Mouse (Mus musculus) heart, postnatal 25 days (tissue): ENCODE data around the gene Sec22b. TPM values are rescaled to one million over a fixed set of nuclear protein-coding genes. Genes with fewer than 3 reads are reported as not detected.

Experiments
- DNase-seq: peaks from one replicate; pipeline ENCODE4 v3.0.0; 2022; ENCODE audit warnings: low spot score
- intact Hi-C: fragments of 180-260 bp; cut with DNase I; formaldehyde crosslinking; loops from one replicate; pipeline ENCODE4 v1.15.1; 2025
- total RNA-seq, 2 experiments: library from RNA; stranded (reverse); gene quantifications; 2 replicates each; pipeline ENCODE4 v1.2.3; 2021

Gene Sec22b
- total RNA-seq, result 10 to 100 TPM; 40.8 to 45.4 TPM

DNA sequence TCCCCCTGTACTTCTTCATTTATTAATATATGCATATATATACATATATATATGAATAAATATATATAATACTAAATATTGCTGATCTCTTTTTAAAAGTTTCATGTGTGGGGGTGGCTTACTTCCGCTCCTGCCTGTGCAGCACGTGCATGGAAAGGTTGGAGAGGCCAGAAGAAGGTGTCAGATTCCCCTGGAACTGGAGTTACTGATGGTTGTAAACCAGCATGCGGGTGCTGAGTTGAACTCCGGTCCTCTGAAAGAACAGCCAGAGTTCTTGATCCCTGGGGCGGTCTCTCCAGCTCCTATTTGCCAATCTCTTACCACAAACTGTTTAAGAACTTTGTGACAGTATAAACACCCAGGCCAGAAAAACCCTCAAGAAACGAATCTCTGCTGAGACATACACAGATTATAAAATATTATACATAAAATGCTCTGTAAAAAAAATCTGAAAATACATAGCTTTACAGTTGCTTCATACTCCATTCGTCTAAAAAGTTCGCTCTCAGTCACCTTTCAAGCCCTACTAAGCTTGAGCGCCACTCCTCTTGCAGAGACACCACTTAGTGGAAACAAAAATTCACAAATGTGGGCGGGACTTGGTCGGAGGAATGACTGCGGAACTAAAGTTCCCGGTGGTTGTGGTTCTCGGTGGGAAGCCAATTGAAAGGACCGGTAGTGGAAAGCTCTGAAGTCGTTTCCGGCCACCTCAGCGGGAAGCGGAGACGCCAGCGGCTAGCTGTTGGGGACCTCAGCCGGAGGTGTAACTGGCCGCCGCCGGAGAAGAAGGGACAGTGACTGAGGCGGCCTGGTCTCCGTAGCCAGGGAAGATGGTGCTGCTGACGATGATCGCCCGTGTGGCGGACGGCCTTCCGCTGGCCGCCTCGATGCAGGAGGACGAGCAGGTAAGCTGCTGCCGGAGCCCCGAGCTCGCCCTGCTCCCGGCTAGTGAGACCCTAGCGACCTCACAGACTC lies at the start of gene Sec22b:
TSS of gene Sec22b (plus strand) at position 675 of the 975 bp plus-strand sequence.
- peak; percentile 79 for DNase-seq
- intact Hi-C loops, result loop anchor here (5.0 kb wide), 1 partner anchor 134 kb away; no protein-coding TSS in a partner anchor

DNA sequence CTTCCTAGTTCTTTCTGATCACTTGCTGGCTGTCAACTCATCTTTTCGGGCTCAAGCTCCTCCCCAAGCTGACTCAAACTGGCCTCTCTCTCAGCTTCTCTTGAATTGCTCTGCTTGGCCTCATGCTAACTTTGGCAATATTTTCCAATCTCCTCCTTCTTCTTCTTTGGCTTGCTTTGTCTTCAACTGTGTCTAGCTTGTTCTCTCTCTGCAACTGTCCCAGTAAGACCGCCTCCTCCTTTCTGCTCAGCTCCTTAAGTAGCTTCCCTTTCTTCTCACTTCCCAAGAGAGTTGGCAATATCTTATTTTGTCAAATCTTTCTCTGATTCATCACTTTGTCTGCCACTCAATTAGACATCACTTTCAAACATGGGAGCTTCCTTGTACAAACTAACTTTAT lies 49.2 kb upstream of the Sec22b start:
- intact Hi-C loops, result no loop called here
- no peak for DNase-seq

DNA sequence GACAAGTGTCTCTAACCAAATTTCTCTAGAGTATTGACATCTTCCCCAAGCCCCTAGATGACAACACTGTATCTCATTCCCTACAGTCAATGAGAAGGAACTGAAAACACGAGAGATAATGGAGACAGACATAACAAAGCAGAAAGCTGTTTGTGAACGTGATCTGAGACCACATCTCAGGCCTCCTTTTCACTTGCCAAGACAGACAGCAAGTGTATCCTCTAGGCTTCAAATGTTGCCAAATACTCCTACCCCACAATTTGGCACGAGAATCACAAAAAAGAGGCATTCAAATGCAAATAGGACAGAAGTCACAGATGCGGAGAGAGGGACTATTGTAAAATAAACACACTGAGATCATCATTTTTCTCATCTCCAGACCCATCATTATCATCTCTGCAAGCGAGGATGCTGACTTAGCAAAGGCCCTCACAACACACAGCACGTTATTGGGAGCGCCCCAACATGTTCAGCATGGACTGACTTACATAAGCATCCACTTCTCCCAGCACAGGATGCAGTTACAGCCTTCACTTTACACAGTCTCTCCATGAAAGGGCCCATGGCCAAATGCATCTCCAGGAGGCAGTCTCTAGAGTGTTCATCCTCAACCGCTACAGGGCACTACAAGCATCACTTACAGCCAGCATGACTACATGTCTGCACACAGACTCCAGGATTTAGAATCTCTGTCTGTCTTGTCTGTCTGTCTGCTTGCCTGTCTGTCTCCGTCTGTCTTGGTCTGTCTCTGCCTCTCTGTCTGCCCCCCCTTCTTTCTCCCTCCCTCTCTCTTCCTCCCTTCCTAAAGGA lies 46.2 kb upstream of the Sec22b start:
- no peak for DNase-seq
- intact Hi-C loops, result no loop called here

DNA sequence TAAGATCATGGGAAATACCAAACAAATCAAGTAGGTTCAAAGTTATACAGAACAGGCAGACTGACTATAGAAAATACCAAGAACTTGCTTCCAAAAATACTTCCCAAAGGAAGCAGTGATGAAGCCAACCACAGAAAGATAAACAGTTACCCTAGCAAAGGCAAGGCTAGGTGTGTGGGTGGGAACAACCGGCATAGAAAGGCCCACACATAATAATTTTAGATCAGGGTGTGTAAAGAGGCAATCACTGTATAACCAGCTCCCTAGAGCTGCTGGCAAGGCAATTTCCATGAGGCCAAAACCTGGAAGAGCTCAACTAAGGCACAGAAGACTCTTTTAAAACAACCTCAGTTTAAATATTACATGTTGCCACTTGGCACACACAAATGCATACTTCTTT lies 41.6 kb upstream of the Sec22b start:
- DNase-seq, result no peak
- intact Hi-C loops, result no loop called here

DNA sequence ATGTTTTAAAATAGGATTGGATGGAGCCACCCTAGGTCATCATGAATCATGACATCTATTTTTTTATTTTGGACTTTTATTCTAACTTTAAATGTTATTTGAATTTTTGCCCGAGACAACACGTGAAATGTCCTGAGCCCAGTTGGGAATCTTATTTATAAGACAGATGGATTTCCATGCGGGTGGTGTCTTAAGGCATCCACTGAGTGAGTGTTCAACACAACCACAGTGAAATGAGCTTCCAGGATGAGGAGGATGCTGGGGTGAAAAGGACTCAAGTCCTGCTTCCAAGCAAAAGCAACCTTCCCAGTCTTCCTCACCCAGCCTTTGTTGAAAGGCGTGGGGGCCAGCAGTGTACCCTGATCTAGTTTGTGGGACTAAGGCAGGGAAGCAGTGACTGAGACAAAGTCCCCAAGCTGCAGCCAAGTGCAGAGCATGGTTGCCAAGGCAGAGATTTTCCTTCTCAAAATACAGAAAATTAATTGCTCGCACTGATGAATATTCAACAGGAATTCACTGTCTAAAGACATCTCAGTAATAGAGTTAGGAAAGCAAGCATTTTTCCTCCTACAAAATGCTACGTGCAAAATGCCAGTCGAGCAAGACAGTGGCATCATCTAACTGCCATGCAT lies 40.1 kb upstream of the Sec22b start:
- intact Hi-C loops, result no loop called here
- DNase-seq, result no peak

DNA sequence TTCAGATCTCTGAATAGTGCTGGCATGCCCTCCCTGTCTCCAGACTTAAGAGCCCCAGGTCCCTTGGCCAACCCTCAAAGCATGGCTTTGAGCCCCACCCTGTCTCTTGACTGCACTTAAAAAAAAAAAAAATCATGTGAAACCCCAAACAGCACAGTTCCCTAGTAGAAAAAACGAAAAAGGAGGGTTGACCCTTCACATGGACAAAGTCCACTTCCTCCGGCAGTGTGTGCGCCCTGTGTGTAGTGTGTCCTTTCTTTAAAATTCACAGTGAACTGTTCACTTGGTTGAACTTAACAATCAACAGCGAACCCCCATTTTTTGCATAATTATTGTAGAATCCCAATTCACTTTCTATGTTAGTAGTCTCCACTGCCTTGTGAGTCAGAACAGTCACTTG lies 34.3 kb upstream of the Sec22b start:
- intact Hi-C loops, result loop anchor here (5.0 kb wide), 1 partner anchor 39 kb away; no protein-coding TSS in a partner anchor
- DNase-seq, result no peak

DNA sequence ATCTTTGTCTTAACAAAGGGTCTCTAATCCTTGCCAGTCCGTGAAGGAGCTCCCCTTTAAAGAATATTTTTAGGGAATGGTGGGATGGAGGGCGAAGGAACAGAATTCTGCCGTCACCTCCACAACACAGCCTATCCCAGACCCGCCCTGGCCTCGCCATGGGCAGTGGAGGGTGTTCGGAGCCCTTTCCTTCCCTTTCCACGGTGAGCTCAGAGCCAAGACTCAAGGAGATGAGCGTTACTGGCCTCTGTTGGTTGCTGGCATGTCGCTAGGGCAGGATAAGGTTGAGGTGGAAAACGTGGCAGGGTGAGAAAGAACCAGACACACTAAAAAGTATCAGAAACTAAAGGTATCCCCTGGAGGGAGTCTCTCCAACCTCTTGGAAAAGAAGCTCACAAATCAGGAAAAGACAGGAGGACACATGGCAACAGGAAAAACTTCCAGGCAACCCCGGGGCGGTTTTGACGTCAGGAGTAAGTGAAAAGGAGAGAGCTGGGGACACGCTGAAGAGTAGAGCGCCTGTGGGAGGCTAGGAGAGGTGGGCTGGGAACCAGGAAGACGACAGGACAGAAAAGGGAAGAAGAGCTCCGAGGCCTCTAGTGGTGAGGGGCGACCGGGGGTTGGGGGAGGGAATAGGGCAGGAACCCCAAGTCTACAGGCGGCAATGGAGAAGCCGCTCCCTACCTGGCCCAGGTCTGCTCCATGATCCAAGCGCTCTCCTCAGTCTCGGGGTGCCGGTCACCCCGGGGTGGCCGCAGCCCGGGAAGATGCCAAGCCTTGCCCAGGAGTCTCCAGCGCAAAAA lies 33.6 kb upstream of the Sec22b start:
- intact Hi-C loops, result loop anchor here (5.0 kb wide), 1 partner anchor 40 kb away; no protein-coding TSS in a partner anchor
- no peak for DNase-seq

DNA sequence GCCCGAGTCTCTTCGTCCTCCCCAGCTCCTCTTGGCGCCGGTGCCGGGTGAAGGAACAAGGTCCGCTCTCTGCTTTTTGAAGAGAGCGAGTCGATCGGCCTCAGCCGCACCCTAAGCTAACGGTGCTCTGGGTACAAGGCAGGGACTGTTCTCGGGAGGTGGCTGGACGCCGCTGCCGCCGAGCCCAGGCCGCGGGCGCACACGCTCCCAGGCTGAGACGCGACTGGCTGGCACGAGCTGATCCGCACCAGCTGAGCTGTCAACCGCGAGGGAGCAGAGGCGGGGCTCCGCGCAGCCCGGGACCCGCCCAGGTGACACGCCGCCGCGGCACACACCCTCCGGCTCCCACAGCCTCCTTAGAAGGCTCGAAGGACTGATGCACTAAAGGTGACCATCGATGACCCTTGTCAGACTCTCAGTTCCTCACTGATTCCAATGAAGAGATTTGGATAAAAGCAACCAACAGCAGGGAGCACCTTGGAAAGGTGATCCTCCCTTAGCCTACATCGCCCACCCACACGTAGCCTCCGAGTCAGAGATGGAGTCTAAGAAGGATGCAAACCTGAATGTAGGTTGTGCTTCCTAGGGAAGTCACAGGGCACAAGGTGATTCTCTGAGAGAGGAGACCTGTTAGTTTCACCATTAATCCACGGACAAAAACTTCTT lies 32.8 kb upstream of the Sec22b start:
- intact Hi-C loops, result loop anchor here (5.0 kb wide), 1 partner anchor 41 kb away; no protein-coding TSS in a partner anchor
- DNase-seq, result peak; percentile 42

DNA sequence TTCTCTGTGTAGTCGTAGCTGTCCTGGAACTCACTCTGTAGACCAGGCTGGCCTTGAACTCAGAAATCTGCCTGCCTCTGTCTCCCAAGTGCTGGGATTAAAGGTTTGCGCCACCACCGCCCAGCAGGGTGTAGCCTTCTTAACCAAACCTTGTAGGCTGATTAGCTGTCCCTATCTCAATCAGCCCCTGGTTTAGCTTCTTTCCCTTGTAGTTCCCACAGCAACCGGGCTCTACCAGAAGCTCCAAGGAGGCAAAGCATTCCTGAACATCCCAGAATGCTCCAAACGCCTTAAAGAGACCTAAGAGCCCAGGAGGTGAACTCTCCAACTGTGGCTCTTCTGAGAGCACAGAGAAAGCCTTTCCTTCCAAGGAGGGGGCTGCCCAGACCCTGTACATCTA lies 32.3 kb upstream of the Sec22b start:
- intact Hi-C loops, result loop anchor here (5.0 kb wide), 1 partner anchor 41 kb away; no protein-coding TSS in a partner anchor
- no peak for DNase-seq

DNA sequence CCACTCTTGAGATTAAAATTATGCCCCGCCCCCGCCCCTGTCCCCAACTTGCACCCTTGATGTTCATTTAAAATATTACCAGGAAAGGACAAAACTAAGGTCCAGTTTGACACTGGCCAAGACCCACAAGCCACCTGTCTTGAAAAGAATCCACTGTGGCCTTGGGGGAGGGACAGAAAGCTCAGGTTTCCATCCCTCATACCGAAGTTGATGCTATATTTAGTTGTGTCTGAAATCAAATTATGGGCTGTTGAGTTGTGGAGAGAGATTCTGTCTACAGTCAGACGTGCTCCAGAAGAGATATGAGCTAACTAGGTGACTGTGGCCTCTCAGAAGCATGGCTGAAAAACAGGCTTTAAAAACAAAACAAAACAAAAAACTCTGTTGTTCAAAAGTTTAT lies 31.3 kb upstream of the Sec22b start:
- intact Hi-C loops, result loop anchor here (5.0 kb wide), 1 partner anchor 42 kb away; no protein-coding TSS in a partner anchor
- DNase-seq, result no peak

DNA sequence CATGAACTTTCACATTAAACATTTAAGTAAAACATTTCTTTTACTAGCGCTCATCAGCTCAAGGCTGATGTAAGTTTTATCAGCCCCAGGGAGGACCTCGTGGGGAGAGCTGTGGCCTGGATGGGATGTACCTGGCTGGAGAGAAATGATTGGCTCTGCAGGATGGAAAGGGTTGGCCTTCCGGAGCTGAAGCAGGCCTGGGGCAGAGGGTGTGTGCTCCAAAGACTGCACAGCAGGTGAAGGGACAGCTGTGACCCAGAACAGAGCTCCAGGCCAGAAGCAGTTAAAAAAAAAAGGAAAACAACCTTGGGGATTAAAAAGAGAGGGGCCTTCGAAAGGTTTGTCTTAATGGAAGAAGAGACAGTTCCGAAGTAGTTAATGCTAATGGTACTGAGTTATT lies 26.2 kb upstream of the Sec22b start:
- intact Hi-C loops, result loop anchor here (5.0 kb wide), 1 partner anchor 107 kb away; no protein-coding TSS in a partner anchor
- no peak for DNase-seq

DNA sequence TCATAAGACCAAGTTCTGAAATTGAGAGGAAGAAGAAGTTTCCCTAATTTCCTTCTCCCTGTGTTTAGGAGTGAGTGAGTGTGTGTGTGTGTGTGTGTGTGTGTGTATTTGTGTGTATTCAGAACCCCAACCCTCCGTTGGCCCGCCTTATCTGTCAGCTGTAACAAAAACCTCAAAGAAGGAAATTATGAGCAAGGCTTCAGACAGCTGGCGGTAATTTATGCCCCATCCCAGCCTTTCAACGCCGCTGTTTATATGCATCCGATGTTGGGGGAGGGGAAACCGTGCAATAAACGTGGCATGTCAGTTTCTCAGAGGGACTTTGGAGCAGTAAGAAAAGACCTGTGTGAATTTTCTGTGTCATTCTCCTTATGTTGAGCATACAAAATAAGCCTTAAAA lies 24.7 kb upstream of the Sec22b start:
- no peak for DNase-seq
- intact Hi-C loops, result loop anchor here (5.0 kb wide), 1 partner anchor 109 kb away; no protein-coding TSS in a partner anchor

DNA sequence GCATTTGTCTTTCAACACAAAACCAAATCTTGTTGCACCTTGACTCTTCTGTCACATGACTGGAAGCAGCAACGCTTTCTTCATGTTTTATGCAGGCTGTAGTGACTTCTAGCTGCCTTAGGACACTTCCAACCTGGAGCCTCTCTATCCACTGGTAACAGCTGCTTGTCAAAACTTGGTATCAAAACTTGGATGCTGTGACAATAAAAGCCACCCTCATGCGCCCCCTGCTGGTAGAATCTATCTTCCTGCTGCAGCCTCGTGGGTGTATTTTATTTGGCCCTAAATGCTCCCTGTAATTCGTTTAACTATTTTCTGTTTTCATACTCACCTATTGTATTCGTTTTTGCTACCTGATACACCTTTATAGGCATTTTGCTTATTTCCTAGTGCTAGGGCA lies 21.8 kb upstream of the Sec22b start:
- intact Hi-C loops, result loop anchor here (1.0 to 5.0 kb wide), 2 partner anchors 112 to 198 kb away; no protein-coding TSS in a partner anchor
- peak; percentile 21 for DNase-seq

DNA sequence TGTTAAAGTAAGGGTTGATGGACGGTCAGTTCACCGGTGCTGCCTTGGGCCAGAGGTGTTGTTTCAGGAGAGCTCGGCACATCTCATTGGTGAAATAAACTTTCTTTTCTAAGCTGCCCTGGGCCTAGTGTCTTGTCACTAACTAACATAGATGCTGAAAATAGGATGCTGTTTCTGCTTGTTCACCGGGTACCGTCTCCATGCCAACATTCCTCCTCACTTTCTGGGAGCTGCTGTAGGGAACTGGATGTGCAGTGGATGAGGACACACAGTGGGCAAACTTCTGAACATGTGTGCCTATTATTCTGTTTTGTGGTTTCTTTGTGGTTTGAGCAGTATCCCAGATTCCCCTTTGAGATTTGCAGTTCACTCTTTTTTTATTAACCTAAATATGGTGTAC lies 19.4 kb upstream of the Sec22b start:
- intact Hi-C loops, result loop anchor here (10.0 kb wide), 1 partner anchor 267 kb away; the partner anchor contains the start of gene Chd1l
- DNase-seq, result no peak

DNA sequence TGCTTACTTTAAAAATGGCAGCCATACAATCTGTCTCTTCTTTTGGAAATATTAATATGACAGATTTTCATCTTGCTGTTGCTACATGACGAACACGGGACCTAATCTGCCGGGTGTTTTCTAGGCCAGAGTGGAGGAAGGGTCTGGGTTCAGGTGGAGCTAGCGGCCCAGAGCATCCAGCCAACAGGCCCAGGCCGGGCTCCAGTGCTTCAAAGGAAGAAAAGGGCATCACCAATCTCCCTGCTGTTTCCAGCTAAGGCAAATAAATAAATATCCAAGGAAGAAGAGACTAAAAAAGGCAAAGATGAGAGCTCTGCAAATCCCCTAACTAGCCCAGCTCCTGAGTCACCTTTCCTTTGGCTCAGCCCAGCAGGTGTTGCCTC lies 13.2 kb upstream of the Sec22b start:
- intact Hi-C loops, result loop anchor here (10.0 kb wide), 1 partner anchor 273 kb away; the partner anchor contains the start of gene Chd1l
- DNase-seq, result no peak

DNA sequence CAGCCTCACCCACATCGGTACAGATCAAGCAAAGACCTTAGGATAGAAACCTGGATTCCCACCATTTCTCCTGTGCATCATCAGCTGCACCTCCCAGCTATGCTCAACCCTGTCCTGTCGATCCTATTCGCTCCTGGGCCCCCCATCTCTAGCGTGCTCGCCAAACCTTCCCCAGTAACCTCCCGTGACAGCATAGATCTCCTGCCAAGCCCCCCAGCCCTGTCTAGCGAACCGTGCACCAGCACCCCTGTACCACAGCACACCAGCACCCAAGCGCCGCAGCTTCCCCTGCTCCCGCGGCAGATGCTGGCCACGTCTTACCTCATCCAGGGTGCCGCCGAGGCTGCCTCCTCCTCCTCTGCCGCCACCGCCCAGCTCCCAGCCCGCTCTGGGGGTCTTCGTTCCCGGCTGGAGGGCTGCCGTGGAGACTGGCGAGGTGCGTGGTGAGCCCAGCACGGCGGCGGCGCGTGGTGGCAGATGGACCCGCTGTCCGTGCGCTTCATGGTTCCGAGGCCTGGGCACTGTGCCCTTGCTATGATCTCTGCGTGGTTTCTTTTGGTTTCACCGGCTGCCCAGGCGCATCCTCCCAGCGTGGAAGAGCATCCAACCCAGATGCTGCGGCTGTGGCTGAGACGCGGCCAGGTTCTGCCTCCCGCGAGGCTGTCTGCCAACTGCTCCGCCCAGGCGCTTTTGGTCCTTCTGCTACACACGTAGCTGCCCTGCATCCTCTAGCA lies 12.7 kb upstream of the Sec22b start, which contains the start of gene Pde4dip:
TSS of gene Pde4dip (minus strand) at position 540 of the 734 bp plus-strand sequence.
- DNase-seq, result no peak
- intact Hi-C loops, result loop anchor here (10.0 kb wide), 1 partner anchor 274 kb away; the partner anchor contains the start of gene Chd1l

DNA sequence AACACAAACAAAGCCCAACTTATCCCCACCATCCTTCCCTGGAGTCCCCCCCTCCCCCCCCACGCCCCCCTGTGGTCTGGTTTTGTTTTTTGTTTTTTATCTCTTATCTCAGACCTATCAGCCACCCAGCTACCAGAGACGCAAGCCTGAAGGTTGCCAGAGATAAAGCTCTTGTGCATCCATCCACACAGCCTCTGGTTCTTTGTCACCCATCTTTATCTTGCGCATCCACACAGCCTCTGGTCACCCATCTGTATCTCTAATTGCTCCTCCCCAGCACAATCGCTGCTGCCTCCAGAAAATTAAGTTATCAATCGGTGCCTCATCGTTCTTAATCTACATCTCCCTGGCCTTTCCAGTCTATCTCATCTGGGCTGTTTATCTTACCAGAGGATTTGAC lies 10.8 kb upstream of the Sec22b start:
- intact Hi-C loops, result no loop called here
- no peak for DNase-seq

DNA sequence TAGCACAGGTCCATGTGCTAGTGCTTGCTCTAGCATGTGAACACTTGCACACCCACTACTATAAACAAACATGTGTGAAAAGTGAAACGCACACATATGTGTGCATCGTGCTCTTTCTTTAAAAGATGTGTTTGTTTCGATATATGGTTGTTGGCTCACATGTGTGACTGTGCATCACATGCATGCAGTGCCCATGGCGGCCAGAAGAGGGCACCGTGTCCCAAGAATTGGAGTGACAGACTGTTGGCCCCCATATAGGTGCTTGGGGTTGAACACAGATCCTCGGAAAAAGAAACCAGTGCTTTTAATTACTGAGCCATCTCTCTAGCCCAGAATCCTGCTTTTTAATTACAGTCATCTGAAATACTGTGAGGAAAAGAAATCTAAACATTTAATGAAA lies 6.3 kb upstream of the Sec22b start:
- DNase-seq, result no peak
- intact Hi-C loops, result no loop called here
